Mouse (Mus musculus) liver, embryonic 14.5 days (tissue): ENCODE data around the gene Pde8a. TPM values are rescaled to one million over a fixed set of nuclear protein-coding genes. Genes with fewer than 3 reads are reported as not detected.

Experiments
- ATAC-seq: fragments of 200-750 bp; cut with Nextera tagmentation; 2 replicates; pipeline ENCODE4 v1.8.0; 2017; ENCODE audit warnings: moderate number of reproducible peaks, mild to moderate bottlenecking, moderate library complexity; ENCODE audit not compliant: insufficient read depth
- DNase-seq, 3 experiments: peaks; one replicate each; pipeline ENCODE4 v3.0.0-alpha.2; 2012 to 2013; ENCODE audit warnings: low read depth in 3 of 3, low spot score in 3 of 3
- H3K27ac ChIP-seq: fragments of 300-500 bp; sonication (generic); 2 replicates; pipeline ENCODE4 v1.5.1; 2014; ENCODE audit warnings: moderate library complexity, mild to moderate bottlenecking, control low read depth, inconsistent platforms
- H3K27me3 ChIP-seq: fragments of 300-500 bp; sonication (generic); 2 replicates; pipeline ENCODE4 v1.6.1; 2014; ENCODE audit warnings: mild to moderate bottlenecking, low read length, moderate library complexity; ENCODE audit not compliant: control insufficient read depth, insufficient read depth
- H3K36me3 ChIP-seq: fragments of 300-500 bp; sonication (generic); replicated peaks from 2 replicates; pipeline ENCODE4 v1.6.1; 2014; ENCODE audit warnings: low read depth; ENCODE audit not compliant: control insufficient read depth, insufficient read depth
- H3K4me1 ChIP-seq, 2 experiments: fragments of 200-500 bp in 1 of 2; fragments of 300-500 bp in 1 of 2; sonication (generic) in 1 of 2; replicated peaks; 2 replicates each; pipeline ENCODE4 v1.6.1; 2012 to 2014; ENCODE audit warnings: antibody characterized with exemption in 1 of 2, inconsistent platforms in 1 of 2, low read length in 1 of 2; ENCODE audit not compliant: control insufficient read depth in 2 of 2, insufficient read depth in 2 of 2
- H3K4me2 ChIP-seq: fragments of 300-500 bp; sonication (generic); 2 replicates; pipeline ENCODE4 v1.6.1; 2014; ENCODE audit warnings: low read depth, mild to moderate bottlenecking, control low read depth, moderate library complexity
- H3K4me3 ChIP-seq, 2 experiments: fragments of 200-500 bp in 1 of 2; fragments of 300-500 bp in 1 of 2; sonication (generic) in 1 of 2; 2 replicates each; pipeline ENCODE4 v1.5.1; 2012 to 2014; ENCODE audit warnings: low read depth in 2 of 2, low read length in 2 of 2, mild to moderate bottlenecking in 2 of 2, control low read depth in 1 of 2, inconsistent platforms in 1 of 2, moderate library complexity in 1 of 2; ENCODE audit not compliant: insufficient read depth in 1 of 2
- H3K9ac ChIP-seq: fragments of 300-500 bp; sonication (generic); replicated peaks from 2 replicates; pipeline ENCODE4 v1.6.1; 2014; ENCODE audit warnings: mild to moderate bottlenecking, control low read depth, moderate library complexity
- H3K9me3 ChIP-seq: fragments of 300-500 bp; sonication (generic); 2 replicates; pipeline ENCODE4 v1.6.1; 2016; ENCODE audit warnings: low read length, mixed read lengths; ENCODE audit not compliant: control insufficient read depth
- CTCF ChIP-seq: IDR thresholded peaks from 2 replicates; pipeline ENCODE4 v1.5.1; 2016; ENCODE audit warnings: antibody characterized with exemption, low read depth, control low read depth
- EP300 ChIP-seq: IDR thresholded peaks from 2 replicates; pipeline ENCODE4 v1.6.1; 2016; ENCODE audit warnings: antibody characterized with exemption, low read depth
- WGBS: fragments of 180-500 bp; shearing (Covaris S2); extraction: QIAGEN DNeasy Blood & Tissue Kit; methylation state at CpG from one replicate; pipeline ENCODE4 v1.1.7; 2014; ENCODE audit not compliant: insufficient replicate concordance; 5-methylcytosine and 5-hydroxymethylcytosine counted together
- polyA plus RNA-seq, 2 experiments: library from polyadenylated mRNA; depleted of rRNA in 1 of 2; stranded (reverse) in 1 of 2; unstranded in 1 of 2; fragments of >200 nt; fragmentation: Nextera tagmentation in 1 of 2; extraction: Ambion mirVana in 1 of 2; gene quantifications; 2 replicates each; pipeline versions ENCODE4 v1.2.1 to v1.2.3; 2012 to 2014

Gene Pde8a
- polyA plus RNA-seq (2012; rRNA removed) (1.5 and 1.7 TPM in 2 replicates), polyA plus RNA-seq (2014; fragmentation: Nextera tagmentation; extraction: Ambion mirVana) (1.3 and 1.5 TPM in 2 replicates)

DNA sequence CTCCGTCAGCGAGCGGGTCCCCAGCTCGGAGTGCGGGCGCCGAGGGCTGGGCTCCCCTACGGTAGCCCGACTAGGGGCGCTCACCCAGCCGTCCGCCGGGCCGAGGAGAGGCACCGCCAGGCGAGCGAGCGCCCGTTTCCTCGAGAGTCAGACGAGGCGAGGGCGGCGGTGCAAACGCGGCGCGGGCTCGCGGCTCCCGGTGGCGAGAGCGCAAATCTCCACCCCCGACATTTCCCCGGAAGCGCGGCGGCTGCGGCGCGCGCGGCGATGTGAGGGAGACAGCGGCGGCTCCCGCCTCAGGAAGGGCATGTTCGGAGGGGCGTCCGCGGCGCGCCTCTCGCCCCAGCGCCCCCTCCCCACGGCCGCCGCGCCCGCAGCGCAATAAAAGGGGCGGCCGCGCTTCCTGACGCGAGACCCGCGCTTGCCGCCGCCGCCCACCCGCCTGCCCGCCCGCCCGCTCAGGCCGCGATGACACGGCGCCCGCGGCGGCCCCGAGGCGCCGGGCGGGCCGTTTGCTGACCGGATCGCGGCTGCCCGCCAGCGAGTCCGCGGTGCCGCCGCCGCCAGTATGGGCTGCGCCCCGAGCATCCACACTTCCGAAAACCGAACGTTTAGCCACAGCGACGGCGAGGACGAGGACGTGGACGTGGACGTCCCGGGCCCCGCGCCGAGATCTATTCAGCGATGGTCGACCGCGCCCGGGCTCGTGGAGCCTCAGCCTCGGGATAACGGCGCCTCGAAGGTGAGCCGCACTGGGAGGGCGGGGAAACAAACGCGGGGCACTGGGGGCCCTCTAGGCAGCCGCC lies at the start of gene Pde8a:
TSS of gene Pde8a (plus strand) at position 250 of the 806 bp plus-strand sequence.
- ATAC-seq: no peak; the same call in 1 of the 2 replicates
- H3K27me3 ChIP-seq: peaks cover 49% of the 10 kb centered on the region

DNA sequence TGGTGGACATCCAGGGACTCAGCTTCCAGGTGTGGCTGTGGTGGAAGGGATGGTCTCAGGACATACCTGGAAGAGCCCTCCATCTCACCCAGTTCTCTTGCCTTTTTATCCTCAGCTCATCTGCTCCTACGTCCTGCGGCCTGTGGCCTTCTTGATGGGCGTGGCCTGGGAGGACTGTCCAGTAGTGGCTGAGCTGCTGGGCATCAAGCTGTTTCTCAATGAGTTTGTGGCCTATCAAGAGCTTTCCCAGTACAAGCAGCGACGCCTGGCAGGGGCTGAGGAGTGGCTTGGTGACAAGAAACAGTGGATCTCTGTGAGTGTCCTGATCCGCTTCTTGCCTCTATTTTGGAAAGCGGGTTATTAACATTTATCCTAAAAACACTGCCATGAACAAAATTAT lies 49.0 kb upstream of the Pde8a start:
- Histone ChIP-seq H3K36me3 (no peaks in the 10 kb centered on the region), H3K4me3 (no peak overlapping the region), H3K4me1 (no peaks in the 10 kb centered on the region), H3K27me3 (no peaks in the 10 kb centered on the region), H3K4me2 (no peak overlapping the region), H3K9me3 (no peaks in the 10 kb centered on the region), H3K27ac (no peak overlapping the region), H3K9ac (no peak overlapping the region)
- TF ChIP-seq EP300 (no peak), CTCF (no peak)
- ATAC-seq: no peak
- 67% methylated on average over 7 of the region's 7 CpGs for WGBS
- DNase-seq: no peak

More for the DNA sequence above, at the start of gene Pde8a:
- peaks cover 0 to 9% of the 10 kb centered on the region in 2 experiments; a peak in 2 of 4 replicates for H3K4me1 ChIP-seq
- under 1% methylated on average over 118 of the region's 128 CpGs for WGBS
- H3K27ac ChIP-seq: no peak within 1 kb of the TSS
- no peaks in the 10 kb centered on the region for H3K9me3 ChIP-seq
- no peak for TF ChIP-seq EP300
- no peak for TF ChIP-seq CTCF
- H3K9ac ChIP-seq: peak within 1 kb of the TSS; percentile 11; the same call in 1 of the 2 replicates
- peak within 1 kb of the TSS; percentile 44 to 58 for H3K4me3 ChIP-seq
- H3K4me2 ChIP-seq: peak within 1 kb of the TSS; percentile 54
- no peaks in the 10 kb centered on the region for H3K36me3 ChIP-seq
- no peak for DNase-seq

DNA sequence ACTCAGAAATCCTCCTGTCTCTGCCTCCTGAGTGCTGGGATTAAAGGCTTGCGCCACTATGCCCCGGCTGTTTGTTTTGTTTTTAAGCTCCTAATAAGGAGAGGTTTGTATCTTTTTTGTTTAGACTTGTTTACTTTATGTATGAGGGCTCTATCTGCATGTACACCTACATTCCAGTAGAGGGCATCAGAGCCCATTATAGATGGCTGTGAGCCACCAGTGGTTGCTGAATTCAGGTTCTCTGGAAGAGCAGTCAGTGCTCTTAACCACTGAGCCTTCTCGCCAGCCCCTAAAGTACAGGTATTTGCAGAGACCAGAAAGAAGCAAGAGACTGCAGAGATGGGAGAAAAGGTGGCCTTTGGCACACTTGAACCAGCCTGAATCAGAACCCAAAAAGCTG lies 46.3 kb upstream of the Pde8a start:
- Histone ChIP-seq H3K9ac (no peak overlapping the region), H3K27me3 (no peaks in the 10 kb centered on the region), H3K36me3 (no peaks in the 10 kb centered on the region), H3K27ac (no peak overlapping the region), H3K4me3 (no peak overlapping the region), H3K4me2 (no peak overlapping the region), H3K4me1 (no peaks in the 10 kb centered on the region), H3K9me3 (no peaks in the 10 kb centered on the region)
- WGBS: 29% methylated on average over 3 of the region's 3 CpGs
- ATAC-seq (no peak), DNase-seq (peak in 1 of 3 experiments; percentile 11)
- TF ChIP-seq CTCF: peak; percentile 66
- TF ChIP-seq EP300: no peak

DNA sequence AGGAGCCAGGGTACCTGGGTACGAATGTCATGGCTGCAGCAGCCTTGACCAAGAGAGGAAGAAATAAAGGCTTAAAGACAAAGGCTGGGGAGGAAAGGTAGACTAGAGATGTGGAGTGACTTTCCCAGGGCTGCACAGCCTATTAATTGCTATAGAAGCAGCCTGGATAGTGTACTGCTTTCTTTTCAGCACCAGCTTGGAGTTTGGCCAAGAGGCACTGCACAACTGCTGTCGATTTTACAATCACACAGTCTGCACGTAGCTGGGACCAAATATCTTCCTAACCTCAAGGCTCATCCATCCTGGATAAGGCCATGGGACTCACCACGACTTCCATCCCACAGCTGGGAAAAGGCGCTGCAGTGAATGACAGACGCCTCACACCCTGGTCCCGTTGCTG lies 44.0 kb upstream of the Pde8a start:
- no peak for ATAC-seq
- no peaks in the 10 kb centered on the region for H3K4me1 ChIP-seq

DNA sequence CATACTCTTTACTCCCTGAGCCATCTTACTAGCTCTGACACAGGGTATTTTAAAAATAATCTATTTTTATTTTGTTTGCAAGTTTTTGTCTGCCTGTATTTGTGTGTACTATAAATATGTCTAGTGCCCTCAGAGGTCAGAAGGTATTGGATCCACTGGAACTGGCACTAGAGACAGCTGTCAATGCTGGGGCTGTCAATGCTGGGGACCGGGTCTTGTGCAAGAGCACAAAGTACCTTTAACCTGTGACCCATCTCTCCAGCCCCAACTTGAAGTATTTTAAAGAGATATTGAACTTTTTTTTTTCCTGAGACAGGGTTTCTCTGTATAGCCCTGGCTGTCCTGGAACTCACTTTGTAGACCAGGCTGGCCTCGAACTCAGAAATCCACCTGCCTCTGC lies 39.5 kb upstream of the Pde8a start:
- ATAC-seq: no peak
- no peak for TF ChIP-seq EP300
- TF ChIP-seq CTCF: no peak

More for the DNA sequence above, 44.0 kb upstream of the Pde8a start:
- Histone ChIP-seq H3K27me3 (no peaks in the 10 kb centered on the region), H3K27ac (no peak overlapping the region), H3K9ac (no peak overlapping the region), H3K36me3 (no peaks in the 10 kb centered on the region), H3K4me2 (no peak overlapping the region), H3K9me3 (no peaks in the 10 kb centered on the region), H3K4me3 (no peak overlapping the region)
- no peak for TF ChIP-seq EP300
- no peak for TF ChIP-seq CTCF
- WGBS: 58% methylated on average over 7 of the region's 7 CpGs
- DNase-seq: no peak

More for the DNA sequence above, 39.5 kb upstream of the Pde8a start:
- Histone ChIP-seq H3K27me3 (no peaks in the 10 kb centered on the region), H3K9ac (no peak overlapping the region), H3K9me3 (no peaks in the 10 kb centered on the region), H3K4me2 (no peak overlapping the region), H3K4me3 (no peak overlapping the region), H3K4me1 (peaks cover 0 to 2% of the 10 kb centered on the region in 2 experiments; a peak in 1 of 4 replicates), H3K36me3 (no peaks in the 10 kb centered on the region), H3K27ac (no peak overlapping the region)
- DNase-seq: no peak
- 68% methylated on average over 2 of the region's 2 CpGs for WGBS
